Mouse (Mus musculus) layer of hippocampus, postnatal 25 days (tissue): ENCODE data around the gene BC067074. TPM values are rescaled to one million over a fixed set of nuclear protein-coding genes. Genes with fewer than 3 reads are reported as not detected.
A peak's percentile ranks its signal among the peaks of the same experiment; 100 is the strongest.
"Not testable (repeated sequence)": the region's sequence is repeated elsewhere in the genome, so short reads cannot be mapped to it uniquely, and the experiment has no call there.

ENCODE experiments used
- DNase-seq, 2 experiments: peaks; one replicate each; pipeline ENCODE4 v3.0.0; 2022; ENCODE audit warnings: mixed read lengths in 2 of 2, low spot score in 1 of 2; ENCODE audit errors: extremely low spot score in 1 of 2
- total RNA-seq, 2 experiments: library from RNA; stranded (reverse); gene quantifications; 2 replicates each; pipeline ENCODE4 v1.2.3; 2021

Gene BC067074
- total RNA-seq, result 1 to 10 TPM in 1 of 2 experiments, under 1 TPM in 1; 0.91 to 1.0 TPM

GRCm38 (mm10) chr13:113292975-113293706, at the start of gene BC067074:
Gene BC067074, plus strand, starts transcription at chr13:113293159.
- no peak for DNase-seq

GRCm38 (mm10) chr13:113245025-113245424, 47.9 kb upstream of the BC067074 start:
- no peak for DNase-seq

- DNase-seq, result not testable (repeated sequence)
These were observed 40.4 kb upstream of the BC067074 start for GRCm38 (mm10) chr13:113252580-113252979.

GRCm38 (mm10) chr13:113256766-113257165, 36.2 kb upstream of the BC067074 start:
- no peak for DNase-seq

GRCm38 (mm10) chr13:113257190-113257589, 35.8 kb upstream of the BC067074 start:
- no peak for DNase-seq

GRCm38 (mm10) chr13:113259237-113259636, 33.7 kb upstream of the BC067074 start:
- no peak for DNase-seq

- no peak for DNase-seq
These were observed 30.1 kb upstream of the BC067074 start for GRCm38 (mm10) chr13:113262822-113263221.

- DNase-seq, result peak; percentile 15 to 77
These were observed 27.7 kb upstream of the BC067074 start for GRCm38 (mm10) chr13:113265257-113265656.

GRCm38 (mm10) chr13:113266495-113266951, 26.4 kb upstream of the BC067074 start:
- DNase-seq, result peak; percentile 59 to 91

GRCm38 (mm10) chr13:113267204-113267603, 25.8 kb upstream of the BC067074 start:
- no peak for DNase-seq

GRCm38 (mm10) chr13:113269777-113270776, 22.9 kb upstream of the BC067074 start:
- DNase-seq, result peak; percentile 67 to 84

- DNase-seq, result no peak
These were observed 21.8 kb upstream of the BC067074 start for GRCm38 (mm10) chr13:113271189-113271588.

- DNase-seq, result no peak
These were observed 5.8 kb upstream of the BC067074 start for GRCm38 (mm10) chr13:113287141-113287540.

- no peak for DNase-seq
These were observed 4.5 kb upstream of the BC067074 start for GRCm38 (mm10) chr13:113288210-113289197.

- no peak for DNase-seq
These were observed 3.2 kb upstream of the BC067074 start for GRCm38 (mm10) chr13:113289760-113290159.

GRCm38 (mm10) chr13:113292001-113292400, 958 bp upstream of the BC067074 start:
- DNase-seq, result no peak

- no peak for DNase-seq
These were observed 911 bp downstream of the BC067074 start for GRCm38 (mm10) chr13:113293707-113294432.

- no peak for DNase-seq
These were observed 3.0 kb downstream of the BC067074 start for GRCm38 (mm10) chr13:113295817-113296485.

GRCm38 (mm10) chr13:113306581-113306980, 13.6 kb downstream of the BC067074 start:
- no peak for DNase-seq
